Mouse (Mus musculus): ENCODE results near the gene Btnl1. TPM values are rescaled to one million over a fixed set of nuclear protein-coding genes. Genes with fewer than 3 reads are reported as not detected.

Btnl1 gene
- polyA plus RNA-seq, 1 experiment: 0.28 TPM

- Histone ChIP-seq H3K27ac (ENCODE audit: insufficient read depth, low read length) (no peak overlapping the region), H3K4me3 (ENCODE audit: low read depth, low read length) (no peak overlapping the region), H3K27me3 (ENCODE audit: control insufficient read depth, insufficient read depth, low read length, poor library complexity, severe bottlenecking) (no peaks in the 10 kb centered on the region), H3K9me3 (replicated peaks; ENCODE audit: control insufficient read depth, insufficient read depth, low read length, poor library complexity, severe bottlenecking) (no peaks in the 10 kb centered on the region), H3K4me1 (ENCODE audit: control insufficient read depth, insufficient read depth, low read length) (no peaks in the 10 kb centered on the region), H3K36me3 (ENCODE audit: control insufficient read depth, insufficient read depth, low read length, poor library complexity, severe bottlenecking) (no peaks in the 10 kb centered on the region), H3K9ac (ENCODE audit: low read depth, poor library complexity, severe bottlenecking) (no peak overlapping the region)
- no peak for TF ChIP-seq POLR2A (IDR thresholded peaks at IDR 0.05; ENCODE audit: insufficient read depth, low read length)
- TF ChIP-seq CTCF (IDR thresholded peaks at IDR 0.05; ENCODE audit: low read depth, low read length): no peak
- TF ChIP-seq EP300 (IDR thresholded peaks at IDR 0.05; ENCODE audit: insufficient read depth, low read depth, low read length): no peak
Observed at GRCm38 (mm10) chr17:34363676-34364310, 13.1 kb upstream of the Btnl1 start.

- Histone ChIP-seq H3K36me3 (ENCODE audit: control insufficient read depth, insufficient read depth, low read length, poor library complexity, severe bottlenecking) (no peaks in the 10 kb centered on the region), H3K27me3 (ENCODE audit: control insufficient read depth, insufficient read depth, low read length, poor library complexity, severe bottlenecking) (no peaks in the 10 kb centered on the region), H3K4me1 (ENCODE audit: control insufficient read depth, insufficient read depth, low read length) (no peaks in the 10 kb centered on the region), H3K9me3 (replicated peaks; ENCODE audit: control insufficient read depth, insufficient read depth, low read length, poor library complexity, severe bottlenecking) (no peaks in the 10 kb centered on the region), H3K4me3 (ENCODE audit: low read depth, low read length) (no peak overlapping the region), H3K27ac (ENCODE audit: insufficient read depth, low read length) (no peak overlapping the region), H3K9ac (ENCODE audit: low read depth, poor library complexity, severe bottlenecking) (no peak overlapping the region)
- TF ChIP-seq CTCF (IDR thresholded peaks at IDR 0.05; ENCODE audit: low read depth, low read length) (no peak), EP300 (IDR thresholded peaks at IDR 0.05; ENCODE audit: insufficient read depth, low read depth, low read length) (no peak), POLR2A (IDR thresholded peaks at IDR 0.05; ENCODE audit: insufficient read depth, low read length) (no peak)
Observed at GRCm38 (mm10) chr17:34365031-34365430, 11.9 kb upstream of the Btnl1 start.

GRCm38 (mm10) chr17:34370563-34370962, 6.4 kb upstream of the Btnl1 start:
- H3K9ac ChIP-seq (ENCODE audit: low read depth, poor library complexity, severe bottlenecking): no peak overlapping the region
- no peak overlapping the region for H3K4me3 ChIP-seq (ENCODE audit: low read depth, low read length)
- no peaks in the 10 kb centered on the region for H3K27me3 ChIP-seq (ENCODE audit: control insufficient read depth, insufficient read depth, low read length, poor library complexity, severe bottlenecking)
- H3K27ac ChIP-seq (ENCODE audit: insufficient read depth, low read length): no peak overlapping the region
- H3K4me1 ChIP-seq (ENCODE audit: control insufficient read depth, insufficient read depth, low read length): no peaks in the 10 kb centered on the region
- H3K9me3 ChIP-seq (replicated peaks; ENCODE audit: control insufficient read depth, insufficient read depth, low read length, poor library complexity, severe bottlenecking): no peaks in the 10 kb centered on the region
- no peaks in the 10 kb centered on the region for H3K36me3 ChIP-seq (ENCODE audit: control insufficient read depth, insufficient read depth, low read length, poor library complexity, severe bottlenecking)
- TF ChIP-seq POLR2A (IDR thresholded peaks at IDR 0.05; ENCODE audit: insufficient read depth, low read length): no peak
- TF ChIP-seq CTCF (IDR thresholded peaks at IDR 0.05; ENCODE audit: low read depth, low read length): no peak
- TF ChIP-seq EP300 (IDR thresholded peaks at IDR 0.05; ENCODE audit: insufficient read depth, low read depth, low read length): no peak

GRCm38 (mm10) chr17:34373055-34373709, 3.8 kb upstream of the Btnl1 start:
- H3K9ac ChIP-seq (ENCODE audit: low read depth, poor library complexity, severe bottlenecking): no peak overlapping the region
- no peaks in the 10 kb centered on the region for H3K4me1 ChIP-seq (ENCODE audit: control insufficient read depth, insufficient read depth, low read length)
- TF ChIP-seq EP300 (IDR thresholded peaks at IDR 0.05; ENCODE audit: insufficient read depth, low read depth, low read length) (no peak), POLR2A (IDR thresholded peaks at IDR 0.05; ENCODE audit: insufficient read depth, low read length) (no peak), CTCF (IDR thresholded peaks at IDR 0.05; ENCODE audit: low read depth, low read length) (no peak)
- H3K27ac ChIP-seq (ENCODE audit: insufficient read depth, low read length): no peak overlapping the region
- H3K9me3 ChIP-seq (replicated peaks; ENCODE audit: control insufficient read depth, insufficient read depth, low read length, poor library complexity, severe bottlenecking): no peaks in the 10 kb centered on the region
- H3K27me3 ChIP-seq (ENCODE audit: control insufficient read depth, insufficient read depth, low read length, poor library complexity, severe bottlenecking): no peaks in the 10 kb centered on the region
- H3K4me3 ChIP-seq (ENCODE audit: low read depth, low read length): no peak overlapping the region
- no peaks in the 10 kb centered on the region for H3K36me3 ChIP-seq (ENCODE audit: control insufficient read depth, insufficient read depth, low read length, poor library complexity, severe bottlenecking)

- H3K9ac ChIP-seq (ENCODE audit: low read depth, poor library complexity, severe bottlenecking): no peak overlapping the region
- no peaks in the 10 kb centered on the region for H3K27me3 ChIP-seq (ENCODE audit: control insufficient read depth, insufficient read depth, low read length, poor library complexity, severe bottlenecking)
- H3K9me3 ChIP-seq (replicated peaks; ENCODE audit: control insufficient read depth, insufficient read depth, low read length, poor library complexity, severe bottlenecking): no peaks in the 10 kb centered on the region
- no peak overlapping the region for H3K27ac ChIP-seq (ENCODE audit: insufficient read depth, low read length)
- TF ChIP-seq EP300 (IDR thresholded peaks at IDR 0.05; ENCODE audit: insufficient read depth, low read depth, low read length) (no peak), POLR2A (IDR thresholded peaks at IDR 0.05; ENCODE audit: insufficient read depth, low read length) (no peak), CTCF (IDR thresholded peaks at IDR 0.05; ENCODE audit: low read depth, low read length) (no peak)
- peaks cover 4% of the 10 kb centered on the region for H3K4me1 ChIP-seq (ENCODE audit: control insufficient read depth, insufficient read depth, low read length)
- no peaks in the 10 kb centered on the region for H3K36me3 ChIP-seq (ENCODE audit: control insufficient read depth, insufficient read depth, low read length, poor library complexity, severe bottlenecking)
- H3K4me3 ChIP-seq (ENCODE audit: low read depth, low read length): no peak overlapping the region
Observed at GRCm38 (mm10) chr17:34377450-34378209, 698 bp downstream of the Btnl1 start.
